Mouse (Mus musculus): ENCODE measurements around the gene Trabd. TPM values are rescaled to one million over a fixed set of nuclear protein-coding genes. Genes with fewer than 3 reads are reported as not detected.
A peak's percentile ranks its signal among the peaks of the same experiment; 100 is the strongest.

Gene Trabd
- 51.7 and 52.6 TPM in 2 replicates for polyA plus RNA-seq (2014; fragmentation: Nextera tagmentation; extraction: Ambion mirVana)

DNA sequence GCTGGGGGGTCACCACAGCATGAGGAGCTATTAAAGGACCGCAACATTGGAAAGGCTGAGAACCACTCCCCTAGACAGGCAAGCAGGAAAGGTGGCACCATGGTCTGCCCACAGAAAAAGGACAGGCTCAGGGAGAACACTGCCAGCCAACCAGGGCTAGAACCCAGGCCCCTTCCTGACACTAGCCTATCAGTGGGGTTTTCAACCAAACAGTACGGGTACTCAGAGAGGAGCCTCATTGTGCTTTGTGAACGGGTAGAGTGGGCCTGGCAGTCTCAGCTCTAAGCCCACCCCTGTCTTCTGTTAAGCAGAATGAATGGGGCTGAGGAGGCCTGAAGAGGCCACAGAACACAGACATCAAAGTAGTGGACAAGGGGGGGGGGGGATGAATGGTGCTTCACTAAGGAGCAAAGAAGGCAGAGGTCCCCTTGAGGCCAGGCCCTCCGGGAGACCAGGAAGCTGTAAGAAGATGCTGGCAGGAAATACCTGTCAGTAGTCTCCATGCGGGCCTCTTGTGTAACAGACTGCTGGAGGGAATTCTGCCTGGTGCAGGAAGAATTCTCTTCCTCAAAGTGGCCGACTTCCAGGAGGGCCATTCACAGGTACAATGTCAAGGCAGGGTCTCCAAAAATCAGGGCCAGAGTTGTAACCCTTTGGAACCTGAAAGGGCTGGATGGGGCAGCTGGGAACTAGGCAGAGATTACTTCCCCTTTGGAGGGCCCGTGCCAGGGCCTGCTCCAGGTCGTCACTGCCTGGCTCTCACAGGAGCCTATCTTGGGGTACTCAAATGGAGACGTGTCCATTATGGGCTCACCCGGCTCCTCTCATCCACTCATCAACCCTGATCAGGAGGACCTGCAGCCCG lies at the start of gene Trabd:
Trabd (plus strand) TSS at position 512 of the 865 bp plus-strand sequence.
- no peak; the same call in 1 of the 2 replicates for ATAC-seq (replicated peaks; ENCODE audit: insufficient number of reproducible peaks, low FRiP score, low TSS enrichment)
- Histone ChIP-seq H3K36me3 (ENCODE audit: control insufficient read depth, insufficient read depth, low read length) (no peaks in the 10 kb centered on the region), H3K4me2 (peak within 1 kb of the TSS; percentile 95), H3K27me3 (ENCODE audit: control insufficient read depth, insufficient read depth, low read length) (peaks cover 7% of the 10 kb centered on the region), H3K4me1 (ENCODE audit: control insufficient read depth, insufficient read depth, low read length) (peaks cover 37% of the 10 kb centered on the region), H3K4me3 (ENCODE audit: low read depth, low read length) (peak within 1 kb of the TSS; percentile 88), H3K9ac (ENCODE audit: low read depth, low read length) (peak within 1 kb of the TSS; percentile 91), H3K27ac (ENCODE audit: low read depth, low read length) (peak within 1 kb of the TSS; percentile 96), H3K9me3 (replicated peaks; ENCODE audit: control insufficient read depth, low read length) (no peaks in the 10 kb centered on the region)
- WGBS (ENCODE audit: insufficient replicate concordance) = 18% methylated on average over 11 of the region's 11 CpGs

DNA sequence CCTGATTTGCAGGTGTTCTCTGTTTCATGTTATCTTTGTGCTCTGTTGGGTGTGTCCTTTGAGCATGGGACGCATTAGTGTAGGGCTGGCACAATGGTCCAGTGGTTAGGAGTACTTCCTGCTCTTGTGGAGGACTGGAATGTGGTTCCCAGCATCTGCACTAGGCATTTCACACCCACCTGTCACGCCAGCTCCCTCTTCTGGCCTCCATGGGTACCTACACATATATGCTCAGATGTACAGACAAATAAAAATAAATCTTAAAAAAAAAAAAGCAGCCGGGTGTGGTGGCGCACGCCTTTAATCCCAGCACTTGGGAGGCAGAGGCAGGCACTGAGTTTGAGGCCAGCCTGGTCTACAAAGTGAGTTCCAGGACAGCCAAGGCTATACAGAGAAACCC lies 30.5 kb upstream of the Trabd start:
- WGBS (ENCODE audit: insufficient replicate concordance) = 75% methylated on average over 5 of the region's 5 CpGs

DNA sequence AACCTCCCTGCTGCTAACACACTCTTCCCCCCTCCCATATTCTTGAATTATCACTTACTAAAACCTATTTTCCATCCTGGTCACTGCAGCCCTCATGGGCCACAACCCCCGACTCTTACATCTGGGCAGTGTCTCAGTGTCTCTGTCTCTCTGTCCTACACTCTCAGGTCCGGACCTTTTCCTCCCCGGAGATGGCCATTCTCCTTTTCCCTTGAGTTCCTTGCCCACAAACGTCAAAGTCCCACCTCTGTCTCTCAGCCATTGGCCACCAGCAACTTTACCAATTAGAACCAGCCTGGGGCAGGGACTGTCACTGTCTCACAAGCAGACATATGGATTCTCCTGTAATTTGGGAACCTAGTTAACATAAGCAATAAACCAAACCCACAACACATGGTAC lies 28.6 kb upstream of the Trabd start:
- WGBS (ENCODE audit: insufficient replicate concordance) = 69% methylated on average over 4 of the region's 4 CpGs

More for the DNA sequence above, 30.5 kb upstream of the Trabd start:
- no peak for ATAC-seq (replicated peaks; ENCODE audit: insufficient number of reproducible peaks, low FRiP score, low TSS enrichment)
- no peaks in the 10 kb centered on the region for H3K4me1 ChIP-seq (ENCODE audit: control insufficient read depth, insufficient read depth, low read length)
- H3K4me3 ChIP-seq (ENCODE audit: low read depth, low read length) = no peak overlapping the region
- no peaks in the 10 kb centered on the region for H3K27me3 ChIP-seq (ENCODE audit: control insufficient read depth, insufficient read depth, low read length)
- no peaks in the 10 kb centered on the region; the same call in 1 of the 2 replicates for H3K9me3 ChIP-seq (replicated peaks; ENCODE audit: control insufficient read depth, low read length)
- no peak overlapping the region for H3K4me2 ChIP-seq
- H3K27ac ChIP-seq (ENCODE audit: low read depth, low read length) = no peak overlapping the region
- H3K9ac ChIP-seq (ENCODE audit: low read depth, low read length) = no peak overlapping the region
- H3K36me3 ChIP-seq (ENCODE audit: control insufficient read depth, insufficient read depth, low read length) = peaks cover 14% of the 10 kb centered on the region

DNA sequence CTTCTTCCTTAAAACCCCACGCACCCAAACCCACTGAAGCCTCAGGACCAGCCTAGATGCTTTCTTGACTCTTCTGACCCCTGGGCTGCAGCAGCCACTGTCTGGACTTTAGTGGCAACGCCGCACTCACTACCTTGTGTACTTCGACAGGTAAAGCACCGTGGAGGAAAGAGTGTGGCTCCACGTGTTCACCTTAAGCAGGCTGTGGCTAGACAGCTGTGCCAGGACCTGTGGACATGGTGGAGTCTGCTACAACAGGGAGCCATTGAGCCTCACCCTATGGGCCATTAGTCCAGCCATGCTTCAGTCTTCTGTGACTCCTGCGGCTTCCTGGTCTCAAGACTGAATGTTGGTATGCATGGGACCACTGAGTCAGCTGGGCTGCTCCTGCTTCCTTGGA lies 20.3 kb upstream of the Trabd start:
- H3K4me1 ChIP-seq (ENCODE audit: control insufficient read depth, insufficient read depth, low read length) = no peaks in the 10 kb centered on the region
- H3K4me3 ChIP-seq (ENCODE audit: low read depth, low read length) = no peak overlapping the region
- H3K4me2 ChIP-seq = no peak overlapping the region
- no peak overlapping the region for H3K9ac ChIP-seq (ENCODE audit: low read depth, low read length)
- H3K27me3 ChIP-seq (ENCODE audit: control insufficient read depth, insufficient read depth, low read length) = peaks cover 13% of the 10 kb centered on the region
- H3K36me3 ChIP-seq (ENCODE audit: control insufficient read depth, insufficient read depth, low read length) = no peaks in the 10 kb centered on the region
- 82% methylated on average over 7 of the region's 7 CpGs for WGBS (ENCODE audit: insufficient replicate concordance)
- no peaks in the 10 kb centered on the region for H3K9me3 ChIP-seq (replicated peaks; ENCODE audit: control insufficient read depth, low read length)
- no peak overlapping the region for H3K27ac ChIP-seq (ENCODE audit: low read depth, low read length)
- no peak for ATAC-seq (replicated peaks; ENCODE audit: insufficient number of reproducible peaks, low FRiP score, low TSS enrichment)

More for the DNA sequence above, 28.6 kb upstream of the Trabd start:
- Histone ChIP-seq H3K36me3 (ENCODE audit: control insufficient read depth, insufficient read depth, low read length) (peaks cover 14% of the 10 kb centered on the region), H3K4me3 (ENCODE audit: low read depth, low read length) (no peak overlapping the region), H3K4me1 (ENCODE audit: control insufficient read depth, insufficient read depth, low read length) (no peaks in the 10 kb centered on the region), H3K27ac (ENCODE audit: low read depth, low read length) (no peak overlapping the region), H3K4me2 (no peak overlapping the region), H3K9me3 (replicated peaks; ENCODE audit: control insufficient read depth, low read length) (no peaks in the 10 kb centered on the region; the same call in 1 of the 2 replicates), H3K9ac (ENCODE audit: low read depth, low read length) (no peak overlapping the region), H3K27me3 (ENCODE audit: control insufficient read depth, insufficient read depth, low read length) (no peaks in the 10 kb centered on the region)
- no peak for ATAC-seq (replicated peaks; ENCODE audit: insufficient number of reproducible peaks, low FRiP score, low TSS enrichment)

DNA sequence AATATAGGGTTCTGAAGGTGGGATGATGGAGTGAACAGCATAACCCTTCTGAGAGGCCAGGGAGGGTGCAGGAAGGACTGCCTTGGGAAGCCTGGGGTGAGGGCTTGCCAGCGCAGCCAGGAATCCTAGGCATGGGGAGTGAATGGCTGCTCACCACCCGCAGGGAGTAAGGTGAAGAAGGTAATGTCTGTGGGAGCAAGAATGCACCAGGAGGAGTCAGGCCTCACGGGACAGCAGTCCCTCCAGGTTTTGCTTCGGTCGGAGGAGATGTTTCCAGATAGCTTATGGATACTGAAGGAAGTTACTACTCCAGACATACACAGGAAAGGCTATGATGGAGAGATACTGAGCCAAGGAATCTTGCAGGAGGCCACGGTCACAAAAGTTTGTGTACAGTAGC lies 16.2 kb upstream of the Trabd start:
- no peaks in the 10 kb centered on the region for H3K36me3 ChIP-seq (ENCODE audit: control insufficient read depth, insufficient read depth, low read length)
- no peak for ATAC-seq (replicated peaks; ENCODE audit: insufficient number of reproducible peaks, low FRiP score, low TSS enrichment)
- H3K4me3 ChIP-seq (ENCODE audit: low read depth, low read length) = peak overlapping the region; percentile 73
- peaks cover 36% of the 10 kb centered on the region for H3K27me3 ChIP-seq (ENCODE audit: control insufficient read depth, insufficient read depth, low read length)
- no peaks in the 10 kb centered on the region for H3K4me1 ChIP-seq (ENCODE audit: control insufficient read depth, insufficient read depth, low read length)
- no peak overlapping the region for H3K27ac ChIP-seq (ENCODE audit: low read depth, low read length)
- peak overlapping the region; percentile 90 for H3K4me2 ChIP-seq
- H3K9me3 ChIP-seq (replicated peaks; ENCODE audit: control insufficient read depth, low read length) = no peaks in the 10 kb centered on the region
- 19% methylated on average over 6 of the region's 6 CpGs for WGBS (ENCODE audit: insufficient replicate concordance)
- H3K9ac ChIP-seq (ENCODE audit: low read depth, low read length) = peak overlapping the region; percentile 78; the same call in 1 of the 2 replicates

DNA sequence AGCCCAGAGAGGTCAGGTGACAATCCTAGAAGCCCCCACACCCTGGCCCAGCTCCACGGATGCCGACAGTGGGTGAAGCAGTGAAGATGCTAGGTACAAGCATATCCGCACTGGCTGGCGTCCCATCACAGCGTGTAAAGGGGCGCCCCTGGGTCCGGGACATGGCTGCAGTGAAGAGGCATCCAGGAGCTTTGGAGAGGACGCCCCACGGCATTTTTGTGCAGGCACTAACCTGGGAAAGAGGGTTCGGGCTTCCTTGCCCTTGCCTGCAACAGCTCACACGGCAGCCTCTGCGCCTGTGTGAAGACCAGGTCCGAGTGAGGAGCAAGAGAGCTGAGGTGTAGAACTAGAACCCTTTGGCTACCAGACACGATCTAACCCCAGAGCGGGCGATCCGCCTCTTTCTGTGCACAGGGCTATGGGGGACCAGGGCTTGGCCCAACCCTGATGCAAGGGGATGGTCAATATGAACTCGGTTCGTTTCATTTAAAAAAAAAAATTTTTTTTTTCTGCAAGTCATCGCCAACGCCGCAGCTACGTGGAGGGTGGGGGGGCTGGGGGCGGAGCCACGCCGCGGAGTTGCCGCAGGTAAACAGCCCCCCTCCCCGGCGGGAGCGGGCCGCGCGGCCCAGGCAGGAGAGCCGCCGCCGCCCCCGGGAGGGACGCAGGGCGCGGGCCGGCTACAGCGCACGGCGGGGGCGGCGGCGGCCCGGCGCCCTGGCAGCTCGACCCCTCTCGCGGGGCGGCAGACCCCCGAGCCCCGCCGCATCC lies 15.6 kb upstream of the Trabd start, which contains the start of gene Panx2:
Panx2 (plus strand) TSS at position 574 of the 771 bp plus-strand sequence.
- Histone ChIP-seq H3K4me3 (ENCODE audit: low read depth, low read length) (peak within 1 kb of the TSS; percentile 73), H3K4me2 (peak within 1 kb of the TSS; percentile 90), H3K9me3 (replicated peaks; ENCODE audit: control insufficient read depth, low read length) (no peaks in the 10 kb centered on the region), H3K4me1 (ENCODE audit: control insufficient read depth, insufficient read depth, low read length) (no peaks in the 10 kb centered on the region), H3K27ac (ENCODE audit: low read depth, low read length) (peak within 1 kb of the TSS; percentile 46), H3K9ac (ENCODE audit: low read depth, low read length) (peak within 1 kb of the TSS; percentile 78), H3K27me3 (ENCODE audit: control insufficient read depth, insufficient read depth, low read length) (peaks cover 36% of the 10 kb centered on the region), H3K36me3 (ENCODE audit: control insufficient read depth, insufficient read depth, low read length) (no peaks in the 10 kb centered on the region)
- 3% methylated on average over 31 of the region's 57 CpGs for WGBS (ENCODE audit: insufficient replicate concordance)
- ATAC-seq (replicated peaks; ENCODE audit: insufficient number of reproducible peaks, low FRiP score, low TSS enrichment) = no peak

DNA sequence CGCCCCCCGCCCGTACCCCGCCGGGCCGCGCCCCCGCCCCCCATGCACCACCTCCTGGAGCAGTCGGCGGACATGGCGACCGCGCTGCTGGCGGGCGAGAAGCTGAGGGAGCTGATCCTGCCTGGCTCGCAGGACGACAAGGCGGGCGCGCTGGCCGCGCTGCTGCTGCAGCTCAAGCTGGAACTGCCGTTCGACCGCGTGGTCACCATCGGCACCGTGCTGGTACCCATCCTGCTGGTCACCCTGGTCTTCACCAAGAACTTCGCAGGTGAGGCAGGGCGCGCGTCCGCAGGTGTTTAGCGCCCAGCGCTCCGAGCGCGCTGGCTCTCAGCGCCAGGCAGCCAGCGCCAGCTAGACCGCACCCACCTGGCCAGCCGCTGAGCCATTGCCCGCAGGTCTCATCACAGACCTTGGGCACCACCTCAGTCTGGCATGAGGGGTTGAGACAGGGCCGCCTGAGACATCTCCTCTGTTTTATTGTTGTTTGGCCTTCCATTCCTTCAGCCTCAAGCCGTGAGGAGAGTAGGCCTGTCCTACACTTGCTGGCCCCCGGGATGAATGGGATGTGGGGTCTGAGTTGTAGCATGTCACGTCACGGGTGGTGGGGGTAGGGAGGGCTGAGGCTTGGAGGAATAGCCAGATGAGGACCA lies 14.8 kb upstream of the Trabd start:
- Histone ChIP-seq H3K4me1 (ENCODE audit: control insufficient read depth, insufficient read depth, low read length) (no peaks in the 10 kb centered on the region), H3K27me3 (ENCODE audit: control insufficient read depth, insufficient read depth, low read length) (peaks cover 36% of the 10 kb centered on the region), H3K9me3 (replicated peaks; ENCODE audit: control insufficient read depth, low read length) (no peaks in the 10 kb centered on the region), H3K27ac (ENCODE audit: low read depth, low read length) (peak overlapping the region; percentile 46), H3K36me3 (ENCODE audit: control insufficient read depth, insufficient read depth, low read length) (no peaks in the 10 kb centered on the region), H3K4me3 (ENCODE audit: low read depth, low read length) (peak overlapping the region; percentile 73), H3K9ac (ENCODE audit: low read depth, low read length) (peak overlapping the region; percentile 78), H3K4me2 (peak overlapping the region; percentile 90)
- WGBS (ENCODE audit: insufficient replicate concordance) = 3% methylated on average over 37 of the region's 48 CpGs
- 0 out of 2 replicates have a peak, but pooled peaks have one; percentile 45 for ATAC-seq (replicated peaks; ENCODE audit: insufficient number of reproducible peaks, low FRiP score, low TSS enrichment)

DNA sequence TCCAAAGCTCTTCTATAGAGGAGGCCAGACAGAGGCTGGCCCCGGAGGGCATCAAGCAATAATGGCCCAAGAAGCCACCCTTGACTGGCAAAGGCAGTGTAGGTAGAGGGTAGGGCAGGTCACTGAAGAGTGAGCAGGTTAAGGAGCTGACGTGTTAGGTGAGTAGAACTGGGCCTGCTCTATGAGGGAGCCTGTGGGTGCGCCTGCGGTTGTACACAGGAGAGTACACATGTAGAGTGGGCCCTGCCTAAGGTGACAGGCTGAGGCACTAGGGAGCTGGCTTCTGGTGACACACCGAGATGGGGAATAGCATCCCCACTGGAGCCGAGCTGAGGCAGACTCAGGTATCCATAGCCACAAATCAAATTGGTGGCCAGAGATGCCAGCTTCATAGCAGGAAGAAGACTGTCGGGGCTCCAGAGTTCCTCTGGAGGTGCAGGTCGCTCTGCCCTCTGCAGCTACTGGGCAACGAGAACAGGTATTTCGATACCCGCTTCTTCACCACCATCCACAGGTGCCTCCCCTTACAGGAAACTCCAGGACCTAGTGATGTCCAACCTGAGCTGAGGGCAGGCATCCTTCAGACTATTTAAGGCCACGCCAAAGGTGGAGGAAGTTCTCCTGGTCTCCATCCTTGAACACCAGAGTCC lies 14.0 kb upstream of the Trabd start:
- peaks cover 41% of the 10 kb centered on the region for H3K27me3 ChIP-seq (ENCODE audit: control insufficient read depth, insufficient read depth, low read length)

More for the DNA sequence above, 14.0 kb upstream of the Trabd start:
- no peaks in the 10 kb centered on the region for H3K36me3 ChIP-seq (ENCODE audit: control insufficient read depth, insufficient read depth, low read length)
- H3K4me3 ChIP-seq (ENCODE audit: low read depth, low read length) = peak overlapping the region; percentile 73
- peak overlapping the region; percentile 90 for H3K4me2 ChIP-seq
- H3K9me3 ChIP-seq (replicated peaks; ENCODE audit: control insufficient read depth, low read length) = no peaks in the 10 kb centered on the region
- WGBS (ENCODE audit: insufficient replicate concordance) = 82% methylated on average over 12 of the region's 12 CpGs
- H3K4me1 ChIP-seq (ENCODE audit: control insufficient read depth, insufficient read depth, low read length) = no peaks in the 10 kb centered on the region
- H3K27ac ChIP-seq (ENCODE audit: low read depth, low read length) = no peak overlapping the region
- ATAC-seq (replicated peaks; ENCODE audit: insufficient number of reproducible peaks, low FRiP score, low TSS enrichment) = no peak
- peak overlapping the region; percentile 78; the same call in 1 of the 2 replicates for H3K9ac ChIP-seq (ENCODE audit: low read depth, low read length)
